Mouse (Mus musculus) erythroblast, embryonic 14.5 days (primary cell): ENCODE results near the gene Ctr9.

Experiments used
- GATA1 ChIP-seq: IDR thresholded peaks from 2 replicates; pipeline ENCODE4 v1.6.1; 2012; ENCODE audit warnings: low read length, inconsistent platforms, mixed read lengths
- TAL1 ChIP-seq: IDR thresholded peaks from 3 replicates; pipeline ENCODE4 v1.6.1; 2012; ENCODE audit warnings: low read length, inconsistent platforms, mixed read lengths

DNA sequence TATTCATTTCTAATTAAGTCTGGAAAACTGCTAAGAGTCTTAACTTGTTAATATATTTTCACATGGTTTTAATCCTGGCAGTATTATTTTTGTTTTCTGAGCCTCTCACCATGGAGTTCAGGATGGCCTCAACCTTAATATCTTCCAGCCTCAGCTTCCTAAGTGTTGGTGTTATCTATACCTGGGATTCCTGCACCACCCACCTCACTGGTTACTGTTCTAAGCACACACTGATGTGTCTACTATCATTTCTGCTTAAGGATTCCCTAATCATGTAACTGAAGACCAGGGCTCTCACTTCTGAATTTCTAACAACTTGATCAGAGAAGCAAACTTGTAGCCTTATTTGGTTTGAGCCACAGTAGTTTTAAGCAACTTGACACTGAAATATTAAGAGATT is 56.4 kb downstream of the Ctr9 start:
- TF ChIP-seq TAL1 (peak; percentile 15; the same call in 1 of the 3 replicates), GATA1 (peak; percentile 20; the same call in 1 of the 2 replicates)
